Comparison of ENCODE assay signal across 17 mouse cellular contexts in the genomic region with DNA sequence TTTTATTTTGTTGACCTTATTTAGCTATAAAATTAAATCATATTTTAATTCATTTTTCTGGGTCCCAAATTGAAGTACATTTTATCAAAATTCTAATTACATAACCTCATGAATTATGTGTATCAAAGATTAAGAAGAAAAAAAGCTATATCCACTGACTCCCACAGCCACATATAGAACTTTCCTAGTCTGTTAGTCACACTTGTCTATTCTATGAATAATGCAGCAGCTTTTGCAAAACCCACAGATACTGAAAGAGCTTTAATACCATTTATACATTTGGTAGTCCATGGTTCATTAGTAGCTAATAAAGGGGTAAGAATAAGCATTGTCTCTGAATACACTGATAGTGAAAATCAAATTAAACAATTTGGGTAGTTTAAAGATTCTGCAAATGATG.
"Had no signal": no experiment of that assay in that cellular context is flagged by ENCODE, and none has a peak within 500 bp of the region (broad histone marks: within the 10 kb centered on the region; RNA-seq: fewer than 3 reads in every experiment).

No protein-coding gene starts in this region.

- DNase-seq: left cerebral cortex, postnatal 4 days; liver; liver, embryonic 13.5 days; liver, postnatal 0 days; lung, adult 18-20 months; lung, adult 2 months; lung, embryonic 14.5 days; lung, postnatal 10 days; lung, postnatal 14 days; lung, postnatal 36 days; lung, postnatal 4 days; midbrain, embryonic 14.5 days had no signal

- ATAC-seq: liver, embryonic 12.5 days; liver, postnatal 0 days; lung, postnatal 0 days; midbrain, embryonic 13.5 days; midbrain, embryonic 15.5 days; midbrain, embryonic 16.5 days had no signal
